Mouse (Mus musculus): ENCODE data around the gene Olfr1247. TPM values are rescaled to one million over a fixed set of nuclear protein-coding genes. Genes with fewer than 3 reads are reported as not detected.

The Olfr1247 gene
- polyA plus RNA-seq (2017; shearing (Covaris generic)) = not detected

DNA sequence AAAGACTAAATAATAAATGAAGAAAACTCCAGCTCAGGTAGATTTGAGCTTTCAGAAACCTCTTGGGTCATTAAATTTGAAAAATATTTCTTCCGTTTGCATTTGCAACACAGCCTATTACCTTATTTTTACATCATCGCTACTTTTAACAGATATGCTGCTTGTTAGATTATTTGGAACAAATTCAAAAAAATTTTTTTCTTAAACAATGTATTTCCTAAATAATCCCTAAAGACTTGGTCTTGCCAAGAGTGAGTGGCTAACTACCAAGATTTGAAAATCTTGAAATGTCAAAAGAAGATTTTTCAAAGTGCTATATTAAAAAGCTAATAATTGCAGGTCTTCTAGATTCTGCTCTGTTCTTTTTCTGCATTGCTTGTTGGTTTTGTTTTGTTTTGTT is at the start of gene Olfr1247:
Gene Olfr1247, minus strand, starts transcription at position 101 of the 400 bp plus-strand sequence.

DNA sequence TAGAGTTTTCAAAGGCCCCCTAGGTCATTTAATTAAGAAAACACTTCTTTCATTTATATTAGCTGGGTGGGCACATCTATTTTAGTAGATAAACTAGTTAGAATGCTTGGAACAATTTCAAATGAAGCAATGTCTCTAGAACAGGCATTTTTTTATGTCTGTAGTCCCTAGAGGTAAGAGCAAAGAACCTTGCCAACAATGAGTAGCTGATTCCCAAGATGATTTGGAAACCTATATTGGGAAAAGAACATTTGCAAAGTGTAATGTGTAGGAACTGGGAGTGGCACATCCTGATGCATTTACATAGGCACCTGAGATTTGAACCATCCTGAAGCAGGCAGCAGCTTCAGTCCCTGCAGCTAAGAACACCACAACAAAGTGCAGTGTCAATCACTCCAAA is 47.4 kb upstream of the Olfr1247 start, which contains the start of gene Olfr1250:
Gene Olfr1250, minus strand, starts transcription at position 101 of the 400 bp plus-strand sequence.

GRCm38 (mm10) chr2:89634883-89635282 is 21.0 kb upstream of the Olfr1247 start, which contains the start of gene Olfr1249:
Gene Olfr1249, minus strand, starts transcription at chr2:89634983.

GRCm38 (mm10) chr2:89618145-89618544 is 4.2 kb upstream of the Olfr1247 start, which contains the start of gene Olfr1248:
Gene Olfr1248, minus strand, starts transcription at chr2:89618245.

DNA sequence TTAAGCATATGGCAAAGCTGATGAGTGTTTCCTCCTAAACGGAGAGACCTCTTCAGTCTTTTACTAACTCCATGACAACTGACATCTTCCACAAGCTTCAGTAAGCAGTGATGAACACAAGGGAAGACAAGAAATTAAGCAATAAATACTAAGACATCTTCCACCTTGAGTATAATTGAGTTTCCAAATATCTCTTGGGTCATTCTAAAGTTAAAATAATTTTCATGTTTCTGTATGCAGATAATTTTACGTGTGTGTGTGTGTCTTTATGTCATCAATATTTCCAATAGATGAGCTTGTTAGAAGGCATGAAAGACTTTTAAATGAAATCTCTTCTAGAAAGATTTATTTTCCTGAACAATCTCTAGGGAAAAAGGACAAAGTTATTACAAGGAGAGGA is 20.9 kb downstream of the Olfr1247 start, which contains the start of gene Olfr1246:
Gene Olfr1246, minus strand, starts transcription at position 101 of the 400 bp plus-strand sequence.

GRCm38 (mm10) chr2:89578347-89578746 is 35.6 kb downstream of the Olfr1247 start, which contains the start of gene Olfr1245:
Gene Olfr1245, minus strand, starts transcription at chr2:89578447.

Other genes with a start within 250 kb of the Olfr1247 start
- not detected for gene Olfr1234, start 249.3 kb downstream of the Olfr1247 start, polyA plus RNA-seq (2017; shearing (Covaris generic))
- not detected for gene Olfr1238, start 204.5 kb downstream of the Olfr1247 start, polyA plus RNA-seq (2017; shearing (Covaris generic))
- not detected for gene Olfr1239, start 193.7 kb downstream of the Olfr1247 start, polyA plus RNA-seq (2017; shearing (Covaris generic))
- not detected for gene Olfr1240, start 171.1 kb downstream of the Olfr1247 start, polyA plus RNA-seq (2017; shearing (Covaris generic))
- gene Olfr1241, start 127.0 kb downstream of the Olfr1247 start, polyA plus RNA-seq (2017; shearing (Covaris generic)) = not detected
- not detected for gene Olfr1242, start 115.8 kb downstream of the Olfr1247 start, polyA plus RNA-seq (2017; shearing (Covaris generic))
- not detected for gene Olfr1243, start 82.6 kb downstream of the Olfr1247 start, polyA plus RNA-seq (2017; shearing (Covaris generic))
- gene Olfr1245, start 35.7 kb downstream of the Olfr1247 start, polyA plus RNA-seq (2017; shearing (Covaris generic)) = not detected
- gene Olfr1246, start 21.0 kb downstream of the Olfr1247 start, polyA plus RNA-seq (2017; shearing (Covaris generic)) = not detected
- not detected for gene Olfr1248, start 4.1 kb upstream of the Olfr1247 start, polyA plus RNA-seq (2017; shearing (Covaris generic))
- gene Olfr1249, start 20.9 kb upstream of the Olfr1247 start, polyA plus RNA-seq (2017; shearing (Covaris generic)) = not detected
- gene Olfr1250, start 47.3 kb upstream of the Olfr1247 start, polyA plus RNA-seq (2017; shearing (Covaris generic)) = not detected
- not detected for gene Olfr1251, start 57.8 kb upstream of the Olfr1247 start, polyA plus RNA-seq (2017; shearing (Covaris generic))
- not detected for gene Olfr1252, start 110.9 kb upstream of the Olfr1247 start, polyA plus RNA-seq (2017; shearing (Covaris generic))
- not detected for gene Olfr1253, start 143.0 kb upstream of the Olfr1247 start, polyA plus RNA-seq (2017; shearing (Covaris generic))
- gene Olfr1254, start 179.5 kb upstream of the Olfr1247 start, polyA plus RNA-seq (2017; shearing (Covaris generic)) = not detected
- gene Olfr1255, start 197.9 kb upstream of the Olfr1247 start, polyA plus RNA-seq (2017; shearing (Covaris generic)) = not detected
- gene Olfr1256, start 227.4 kb upstream of the Olfr1247 start, polyA plus RNA-seq (2017; shearing (Covaris generic)) = not detected
- gene Olfr48, start 234.1 kb upstream of the Olfr1247 start, polyA plus RNA-seq (2017; shearing (Covaris generic)) = not detected